Mouse (Mus musculus) Muller cell, postnatal 12 days (primary cell): ENCODE data around the gene Gbgt1.
"Not testable (repeated sequence)": the region's sequence is repeated elsewhere in the genome, so short reads cannot be mapped to it uniquely, and the experiment has no call there.

ENCODE experiments used
- DNase-seq: peaks from one replicate; pipeline ENCODE4 v3.0.0-alpha.2; 2015; ENCODE audit errors: inconsistent ontology term

Gene Gbgt1

GRCm38 (mm10) chr2:28498431-28498830 is 1.7 kb downstream of the Gbgt1 start:
- no peak for DNase-seq

- DNase-seq = no peak
Observed at GRCm38 (mm10) chr2:28502987-28503386, 6.3 kb downstream of the Gbgt1 start.

GRCm38 (mm10) chr2:28504676-28505075 is 8.0 kb downstream of the Gbgt1 start:
- DNase-seq = no peak

GRCm38 (mm10) chr2:28505795-28506194 is 9.1 kb downstream of the Gbgt1 start, which contains the start of gene Gm10134:
Gene Gm10134 (plus strand): TSS chr2:28506095.
- no peak for DNase-seq

GRCm38 (mm10) chr2:28506291-28506690 is 9.6 kb downstream of the Gbgt1 start:
- no peak for DNase-seq

GRCm38 (mm10) chr2:28511600-28511999 is 14.9 kb downstream of the Gbgt1 start:
- DNase-seq = not testable (repeated sequence)

GRCm38 (mm10) chr2:28512798-28513401 is 16.2 kb downstream of the Gbgt1 start, which contains the start of gene Ralgds:
Gene Ralgds (plus strand): TSS chr2:28513125.
- DNase-seq = peak; percentile 66

GRCm38 (mm10) chr2:28513431-28514370 is 17.0 kb downstream of the Gbgt1 start:
- peak; percentile 49 for DNase-seq

- peak; percentile 86 for DNase-seq
Observed at GRCm38 (mm10) chr2:28514489-28514888, 17.8 kb downstream of the Gbgt1 start.

GRCm38 (mm10) chr2:28517206-28517909 is 20.7 kb downstream of the Gbgt1 start:
- DNase-seq = peak; percentile 79

GRCm38 (mm10) chr2:28518231-28518630 is 21.5 kb downstream of the Gbgt1 start:
- no peak for DNase-seq

GRCm38 (mm10) chr2:28520581-28520980 is 23.9 kb downstream of the Gbgt1 start:
- no peak for DNase-seq

- peak; percentile 72 for DNase-seq
Observed at GRCm38 (mm10) chr2:28521571-28522151, 25.0 kb downstream of the Gbgt1 start.

GRCm38 (mm10) chr2:28522166-28522565 is 25.5 kb downstream of the Gbgt1 start:
- DNase-seq = no peak

GRCm38 (mm10) chr2:28523643-28524117 is 27.0 kb downstream of the Gbgt1 start:
- peak; percentile 99 for DNase-seq

- peak; percentile 49 for DNase-seq
Observed at GRCm38 (mm10) chr2:28524406-28524805, 27.7 kb downstream of the Gbgt1 start.

- peak; percentile 94 for DNase-seq
Observed at GRCm38 (mm10) chr2:28525219-28525942, 28.7 kb downstream of the Gbgt1 start.

GRCm38 (mm10) chr2:28525943-28526876 is 29.5 kb downstream of the Gbgt1 start:
- no peak for DNase-seq

GRCm38 (mm10) chr2:28527436-28528353 is 31.0 kb downstream of the Gbgt1 start:
- no peak for DNase-seq
